Mouse (Mus musculus) liver, embryonic 14.5 days (tissue): Measurements from ENCODE around the gene Sostdc1.

ENCODE experiments used
- CTCF ChIP-seq: IDR thresholded peaks from 2 replicates; pipeline ENCODE4 v1.5.1; 2016; ENCODE audit warnings: antibody characterized with exemption, low read depth, control low read depth
- EP300 ChIP-seq: IDR thresholded peaks from 2 replicates; pipeline ENCODE4 v1.6.1; 2016; ENCODE audit warnings: antibody characterized with exemption, low read depth

- TF ChIP-seq EP300: no peak
- TF ChIP-seq CTCF: no peak
Observed at GRCm38 (mm10) chr12:36267670-36268246, 46.2 kb upstream of the Sostdc1 start.
